Mouse (Mus musculus) embryonic fibroblast, embryonic 13.5 days (primary cell): ENCODE results near the gene Ubr1.

Source experiments
- CTCF ChIP-seq: IDR thresholded peaks from 2 replicates; pipeline ENCODE4 v1.5.1; 2011; ENCODE audit warnings: mild to moderate bottlenecking, control low read depth, low read length, moderate library complexity, borderline replicate concordance; ENCODE audit not compliant: insufficient read depth
- POLR2A ChIP-seq: IDR thresholded peaks from 2 replicates; pipeline ENCODE4 v1.6.1; 2011; ENCODE audit warnings: low read depth, mild to moderate bottlenecking, control low read depth, low read length, moderate library complexity

DNA sequence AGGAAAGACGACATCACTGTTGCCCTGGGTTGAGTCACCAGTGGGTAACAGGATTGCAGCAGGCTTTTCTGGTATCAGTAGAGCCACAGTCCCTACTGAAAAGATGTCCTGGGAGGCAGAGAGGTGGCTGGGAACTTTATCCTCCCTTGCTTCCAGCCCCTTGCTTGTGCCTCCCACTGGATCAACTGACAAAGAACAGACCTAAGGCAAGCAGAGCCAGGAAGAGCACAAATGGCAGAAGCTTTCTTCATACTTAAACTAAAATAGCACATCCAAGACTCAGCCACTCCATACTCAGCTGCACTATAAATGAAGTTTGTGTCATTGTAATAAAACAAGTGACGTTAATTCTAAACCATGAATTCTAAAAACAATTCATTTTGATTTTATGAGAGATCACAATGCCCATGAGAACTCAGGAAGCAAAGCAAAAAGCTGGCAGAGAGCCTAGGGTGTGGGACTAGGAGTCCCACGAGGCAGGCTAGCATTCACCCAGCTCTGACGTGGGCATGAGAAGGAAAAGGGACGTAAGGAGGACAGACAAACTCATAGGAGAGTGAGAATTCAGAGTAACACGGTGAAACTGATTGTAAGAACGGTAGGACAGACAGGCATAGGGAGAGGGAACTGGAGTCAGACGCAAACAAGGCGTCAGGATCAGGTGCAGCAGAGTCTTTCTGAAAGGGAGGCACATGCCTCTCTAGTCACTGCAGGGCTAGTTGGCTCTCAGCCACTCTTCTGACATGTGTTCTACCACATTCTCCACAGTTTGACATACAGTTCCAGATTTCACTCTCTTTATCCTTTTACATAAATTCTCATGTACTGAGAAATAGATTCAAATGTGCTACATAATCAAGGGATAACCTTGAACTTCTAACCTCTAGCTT is 98.8 kb downstream of the Ubr1 start:
- TF ChIP-seq CTCF (no peak), POLR2A (no peak)
